Mouse (Mus musculus) C2C12 (cell line): ENCODE data around the gene Wdr91.

Experiments
- CTCF ChIP-seq: IDR thresholded peaks from one replicate; pipeline ENCODE4 v1.5.1; 2011; ENCODE audit not compliant: control insufficient read depth, insufficient read depth, insufficient read length
- MAX ChIP-seq: IDR thresholded peaks from one replicate; pipeline ENCODE4 v1.6.1; 2011; ENCODE audit warnings: mild to moderate bottlenecking, control low read depth

- TF ChIP-seq CTCF (no peak), MAX (no peak)
Measured at GRCm38 (mm10) chr6:34868507-34869217, 42.0 kb downstream of the Wdr91 start.
